Mouse (Mus musculus) common myeloid progenitor, adult 5-6 weeks (primary cell): ENCODE measurements at regions not wholly inside any gene's neighbourhood (a gene's known extent, or its start where the extent isn't known, plus 50 kb on each side); places are given as distances from the start of the nearest gene placed in this dataset.

Source experiments
- ATAC-seq: replicated peaks from 2 replicates; pipeline ENCODE4 v1.8.0; 2016; ENCODE audit warnings: low read depth, mild to moderate bottlenecking, moderate TSS enrichment, inconsistent platforms; ENCODE audit not compliant: poor library complexity, severe bottlenecking

- ATAC-seq, result no peak
Observed at GRCm38 (mm10) chr9:49961965-49962364, 163.2 kb upstream of the Ncam1 start.

- ATAC-seq, result no peak
Observed at GRCm38 (mm10) chr9:49961329-49961728, 162.6 kb upstream of the Ncam1 start.

- no peak for ATAC-seq
Observed at GRCm38 (mm10) chr9:49959987-49960386, 161.3 kb upstream of the Ncam1 start.

GRCm38 (mm10) chr9:49958890-49959289 is 160.2 kb upstream of the Ncam1 start:
- ATAC-seq, result no peak

- no peak for ATAC-seq
Observed at GRCm38 (mm10) chr9:49954601-49955000, 155.9 kb upstream of the Ncam1 start.

GRCm38 (mm10) chr9:49950321-49950720 is 151.6 kb upstream of the Ncam1 start:
- no peak for ATAC-seq

GRCm38 (mm10) chr9:49948546-49948945 is 149.8 kb upstream of the Ncam1 start:
- no peak for ATAC-seq

GRCm38 (mm10) chr9:49946857-49947256 is 148.1 kb upstream of the Ncam1 start:
- ATAC-seq, result no peak

GRCm38 (mm10) chr9:49935555-49936376 is 137.0 kb upstream of the Ncam1 start:
- no peak for ATAC-seq

- no peak for ATAC-seq
Observed at GRCm38 (mm10) chr9:49928041-49928656, 129.4 kb upstream of the Ncam1 start.

GRCm38 (mm10) chr9:49927281-49927680 is 128.6 kb upstream of the Ncam1 start:
- no peak for ATAC-seq

GRCm38 (mm10) chr9:49925796-49926195 is 127.1 kb upstream of the Ncam1 start:
- no peak for ATAC-seq

GRCm38 (mm10) chr9:49923981-49924501 is 125.3 kb upstream of the Ncam1 start:
- no peak for ATAC-seq

GRCm38 (mm10) chr9:49922770-49923169 is 124.0 kb upstream of the Ncam1 start:
- no peak for ATAC-seq

GRCm38 (mm10) chr9:49922162-49922561 is 123.4 kb upstream of the Ncam1 start:
- ATAC-seq, result no peak

- ATAC-seq, result no peak
Observed at GRCm38 (mm10) chr9:49921306-49921705, 122.6 kb upstream of the Ncam1 start.

- no peak for ATAC-seq
Observed at GRCm38 (mm10) chr9:49915046-49915719, 116.5 kb upstream of the Ncam1 start.

GRCm38 (mm10) chr9:49913677-49914076 is 115.0 kb upstream of the Ncam1 start:
- ATAC-seq, result no peak

GRCm38 (mm10) chr9:49912306-49912705 is 113.6 kb upstream of the Ncam1 start:
- ATAC-seq, result no peak

GRCm38 (mm10) chr9:49906306-49906705 is 107.6 kb upstream of the Ncam1 start:
- ATAC-seq, result no peak

- ATAC-seq, result no peak
Observed at GRCm38 (mm10) chr9:49905703-49906102, 107.0 kb upstream of the Ncam1 start.
